Mouse (Mus musculus) cerebellum, postnatal 4 days (tissue): Measurements from ENCODE around the gene Rbfox1.

Experiments used
- DNase-seq, 2 experiments: peaks; one replicate each; pipeline ENCODE4 v3.0.0; 2022; ENCODE audit warnings: low spot score in 2 of 2, mixed read lengths in 1 of 2

The Rbfox1 gene

DNA sequence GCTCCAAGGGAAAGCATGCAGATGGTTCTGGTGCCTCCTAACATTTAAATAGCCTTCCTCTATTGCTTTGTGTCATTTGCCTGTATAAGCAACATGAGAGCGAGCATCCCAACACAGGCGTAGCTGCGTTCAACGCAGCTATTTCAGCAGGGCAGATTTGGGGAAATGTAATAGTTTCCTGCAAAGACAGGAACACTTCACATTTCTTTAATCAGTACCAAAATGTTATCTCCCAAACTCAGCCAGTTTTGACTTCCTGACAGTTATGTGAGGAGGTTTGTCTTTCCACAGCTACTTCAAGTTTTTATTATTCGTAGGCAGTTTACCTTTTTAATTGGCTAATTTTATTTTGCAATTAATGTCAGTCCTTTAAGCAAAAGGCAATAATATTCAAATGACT lies 1149.1 kb downstream of the Rbfox1 start:
- no peak for DNase-seq

GRCm38 (mm10) chr16:7036566-7036965 lies 1151.4 kb downstream of the Rbfox1 start:
- DNase-seq, result no peak

DNA sequence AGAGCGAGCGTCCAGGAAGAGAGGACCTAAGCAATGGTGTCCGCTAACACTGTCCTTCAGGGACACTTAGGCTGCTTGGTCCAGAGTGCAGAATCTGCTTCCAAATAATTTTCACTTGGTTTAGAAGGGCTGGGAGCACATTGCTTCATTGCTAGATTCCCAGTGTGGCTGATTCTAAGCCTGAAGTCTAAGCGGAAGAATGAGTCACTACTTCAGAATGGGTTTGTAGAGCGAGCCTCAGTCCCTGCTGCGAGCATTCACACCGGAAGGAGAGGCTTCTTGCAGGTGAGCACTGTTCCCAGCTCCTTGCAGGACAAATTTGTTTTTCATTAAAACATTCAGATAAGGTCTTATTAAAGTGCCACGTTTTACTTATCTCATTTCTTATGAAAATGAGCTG lies 1151.8 kb downstream of the Rbfox1 start:
- no peak for DNase-seq

DNA sequence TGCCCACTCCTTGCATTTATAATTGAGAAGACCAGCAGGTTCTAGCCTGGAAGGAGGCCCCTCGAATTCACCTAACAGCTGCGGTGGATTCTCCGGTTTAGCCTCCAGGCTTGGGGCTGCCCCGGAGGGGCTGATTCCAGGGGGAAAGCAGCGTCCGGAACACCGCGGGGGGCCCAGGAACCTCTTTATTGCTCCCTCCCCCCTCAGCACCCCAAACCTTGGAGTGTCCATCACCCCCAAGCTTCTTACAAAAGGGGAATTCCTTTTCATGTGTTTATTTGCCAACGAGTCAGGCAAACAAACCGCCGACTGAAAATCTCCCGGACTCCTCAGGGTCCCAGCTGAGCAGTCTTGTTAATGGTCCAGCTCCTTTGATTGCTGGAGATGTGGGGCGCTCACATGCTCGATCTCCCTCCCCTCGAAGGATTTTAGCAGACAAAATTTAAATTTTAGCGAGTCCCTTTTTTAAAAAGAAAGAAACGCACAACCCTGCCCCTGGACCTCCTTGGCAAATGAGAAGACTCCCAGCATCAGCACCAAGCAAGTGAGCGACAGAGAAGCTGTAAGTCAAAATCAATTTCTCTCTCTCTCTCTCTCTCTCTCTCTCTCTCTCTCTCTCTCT lies 1153.6 kb downstream of the Rbfox1 start:
- no peak for DNase-seq

DNA sequence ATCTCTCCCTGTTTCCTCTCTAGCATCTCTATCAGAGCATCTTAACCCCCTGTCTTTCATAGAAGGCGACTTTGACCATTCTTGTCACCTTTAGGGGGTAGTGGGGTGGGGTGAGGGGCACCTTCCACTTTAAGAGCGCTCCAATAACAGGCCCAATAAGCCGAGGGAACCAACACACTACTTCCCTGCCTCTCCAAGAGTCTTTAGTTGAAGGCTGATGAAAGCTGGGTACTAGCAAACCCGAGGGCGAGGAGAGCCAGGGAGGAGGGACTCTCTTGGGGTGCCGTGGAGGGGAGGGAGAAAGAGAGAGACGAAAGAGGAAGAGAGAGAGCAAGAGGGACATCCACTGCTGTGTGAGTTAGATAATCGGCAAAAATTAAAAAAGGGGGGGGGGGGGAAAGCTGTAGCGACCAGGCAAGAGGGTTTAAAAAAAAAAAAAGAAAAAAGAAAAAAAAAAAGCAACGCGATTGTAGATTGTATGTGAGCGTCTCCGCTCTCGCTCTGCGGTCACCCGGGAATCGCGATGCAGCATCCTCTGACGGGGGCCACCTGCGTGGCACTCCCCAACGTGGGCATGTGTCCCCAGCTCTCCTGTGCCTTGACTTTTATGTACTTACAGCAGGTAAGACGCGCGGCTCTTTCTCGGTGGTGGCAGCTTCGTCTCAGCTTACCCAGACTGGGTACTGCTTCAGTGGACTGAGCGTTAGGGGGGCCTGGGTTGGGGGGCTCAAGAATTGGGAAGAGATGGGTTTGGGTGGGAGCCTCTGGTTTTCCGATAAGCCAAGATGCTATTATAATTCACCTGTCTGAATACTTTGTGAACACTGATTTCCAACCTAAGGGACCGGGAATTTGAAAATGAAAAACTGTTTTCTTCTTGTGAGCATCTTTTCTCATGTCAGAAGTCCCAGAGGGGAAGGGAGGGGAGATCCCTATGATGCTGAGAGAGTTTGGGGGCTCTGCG lies 1154.5 kb downstream of the Rbfox1 start:
- peak in 1 of 2 experiments; percentile 13 for DNase-seq

DNA sequence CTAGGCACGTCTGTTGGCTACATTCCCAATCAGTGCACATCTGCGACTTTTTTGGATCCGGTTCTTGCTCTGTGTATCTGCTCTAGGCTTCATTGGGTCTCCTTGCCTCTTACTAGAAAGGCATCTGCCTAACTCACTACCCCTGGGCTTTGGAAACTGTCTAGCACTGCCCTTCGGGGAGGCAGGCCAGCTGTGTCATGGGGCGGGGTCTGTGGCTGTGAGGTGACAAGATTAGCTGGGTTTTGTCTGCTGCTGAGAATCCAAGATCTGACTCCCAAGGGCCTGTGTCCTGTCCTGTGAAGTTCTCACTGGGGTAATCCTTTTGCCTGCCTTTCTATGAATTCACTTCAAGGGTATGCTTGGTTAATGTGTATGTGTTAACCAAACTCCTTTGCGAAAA lies 1155.5 kb downstream of the Rbfox1 start:
- DNase-seq, result no peak

GRCm38 (mm10) chr16:7047421-7047820 lies 1162.3 kb downstream of the Rbfox1 start:
- no peak for DNase-seq

DNA sequence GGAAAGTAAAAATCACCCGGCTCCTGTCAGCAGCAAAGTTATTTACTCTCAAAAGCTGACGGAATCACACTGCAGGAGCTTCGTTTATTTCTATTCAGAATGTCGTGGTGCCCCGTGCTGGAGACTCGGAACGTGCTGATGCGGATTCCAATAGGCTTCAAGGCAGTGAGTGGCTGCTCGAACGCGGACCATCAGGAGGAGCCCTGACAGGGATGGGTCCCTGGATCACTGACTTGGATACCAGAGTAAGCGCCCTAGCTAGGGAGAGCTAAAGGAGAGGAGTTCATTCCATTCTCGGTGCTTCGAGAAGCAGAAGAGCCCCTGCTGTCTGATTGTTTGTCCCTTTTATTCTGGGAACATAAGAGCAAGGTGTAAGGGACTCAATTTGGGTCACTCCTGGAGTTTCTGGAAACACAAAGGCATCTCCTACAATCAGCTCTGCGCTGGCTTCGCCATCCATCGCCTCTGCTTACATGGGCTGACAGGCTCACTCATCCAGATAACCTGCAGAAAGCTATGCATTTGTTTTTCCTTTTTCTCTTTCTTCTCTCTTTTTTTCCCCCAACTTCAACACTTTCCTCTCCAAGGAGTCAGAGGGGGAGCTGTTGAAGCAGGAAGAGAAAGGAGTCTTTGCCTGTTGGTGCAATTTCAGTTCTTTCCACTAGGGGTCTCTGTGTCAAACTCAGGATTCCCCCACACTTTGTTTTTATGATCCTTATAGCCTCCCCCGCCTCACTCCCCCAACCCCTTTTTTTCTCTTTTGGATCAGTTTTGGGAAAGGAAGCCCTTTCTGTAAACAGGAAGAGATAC lies 1164.2 kb downstream of the Rbfox1 start:
- peak in 1 of 2 experiments; percentile 46 for DNase-seq

GRCm38 (mm10) chr16:7050945-7051344 lies 1165.8 kb downstream of the Rbfox1 start:
- DNase-seq, result no peak

- no peak for DNase-seq
Measured at GRCm38 (mm10) chr16:7051991-7052390, 1166.8 kb downstream of the Rbfox1 start.

DNA sequence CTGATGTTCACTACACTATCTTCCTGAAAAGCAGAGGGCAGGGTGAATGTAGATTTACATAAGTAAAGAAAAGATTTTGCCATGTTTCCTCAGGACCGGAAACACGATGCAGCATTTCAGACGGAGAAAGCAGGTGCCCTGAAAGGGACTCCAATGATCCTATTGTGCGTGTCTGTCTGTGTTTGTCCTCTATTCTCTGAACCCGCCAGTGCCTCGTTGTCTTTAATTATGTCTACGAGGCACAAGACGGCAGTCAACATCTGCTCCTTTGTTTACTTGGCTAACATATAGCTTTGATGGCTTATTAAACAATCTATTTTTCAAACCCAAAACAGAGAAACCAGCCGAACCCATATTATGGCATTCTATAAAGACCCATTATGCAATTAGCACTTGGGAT lies 1167.3 kb downstream of the Rbfox1 start:
- DNase-seq, result no peak

- DNase-seq, result no peak
Measured at GRCm38 (mm10) chr16:7057789-7058188, 1172.6 kb downstream of the Rbfox1 start.

GRCm38 (mm10) chr16:7058556-7058955 lies 1173.4 kb downstream of the Rbfox1 start:
- no peak for DNase-seq

DNA sequence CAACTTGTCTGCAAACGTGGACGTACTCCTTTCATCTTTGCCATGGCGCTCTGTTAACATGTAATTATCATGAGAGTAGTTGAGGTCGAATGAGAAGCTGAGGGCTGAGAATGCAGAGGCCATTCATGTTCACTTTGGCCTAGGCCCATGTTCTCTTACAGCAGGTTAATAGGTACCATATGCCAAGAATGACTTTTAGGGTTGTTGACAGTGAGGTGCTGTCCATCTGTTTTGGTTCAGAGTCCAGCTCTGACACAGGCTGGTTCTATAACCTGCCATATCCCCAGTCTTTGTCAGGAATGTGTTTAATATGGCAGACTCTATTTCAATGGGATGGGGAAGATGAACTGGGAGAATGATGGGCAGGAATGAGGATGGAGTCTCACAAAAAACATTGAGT lies 1174.4 kb downstream of the Rbfox1 start:
- no peak for DNase-seq

GRCm38 (mm10) chr16:7060864-7061263 lies 1175.7 kb downstream of the Rbfox1 start:
- DNase-seq, result no peak

DNA sequence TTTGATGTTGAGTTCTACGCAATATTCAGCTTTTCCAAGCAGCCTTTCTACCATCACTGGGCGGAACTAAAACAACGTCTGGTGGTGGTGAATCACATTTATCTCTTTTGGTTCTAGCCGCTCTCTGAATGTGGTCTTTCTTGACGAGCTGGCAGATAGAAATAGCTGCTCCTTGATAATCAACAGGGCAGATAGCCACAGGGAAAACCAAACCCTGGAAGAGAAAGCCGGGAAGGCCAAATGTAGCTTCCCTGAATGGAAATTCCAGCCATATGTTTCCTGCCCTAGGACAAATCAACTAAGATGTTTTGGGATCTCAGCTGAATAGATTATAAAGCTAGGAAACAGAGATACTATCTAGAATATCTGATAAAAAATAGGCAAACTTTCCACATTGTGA lies 1177.4 kb downstream of the Rbfox1 start:
- no peak for DNase-seq

- no peak for DNase-seq
Measured at GRCm38 (mm10) chr16:7067109-7067508, 1182.0 kb downstream of the Rbfox1 start.

GRCm38 (mm10) chr16:7069599-7069998 lies 1184.4 kb downstream of the Rbfox1 start:
- no peak for DNase-seq

DNA sequence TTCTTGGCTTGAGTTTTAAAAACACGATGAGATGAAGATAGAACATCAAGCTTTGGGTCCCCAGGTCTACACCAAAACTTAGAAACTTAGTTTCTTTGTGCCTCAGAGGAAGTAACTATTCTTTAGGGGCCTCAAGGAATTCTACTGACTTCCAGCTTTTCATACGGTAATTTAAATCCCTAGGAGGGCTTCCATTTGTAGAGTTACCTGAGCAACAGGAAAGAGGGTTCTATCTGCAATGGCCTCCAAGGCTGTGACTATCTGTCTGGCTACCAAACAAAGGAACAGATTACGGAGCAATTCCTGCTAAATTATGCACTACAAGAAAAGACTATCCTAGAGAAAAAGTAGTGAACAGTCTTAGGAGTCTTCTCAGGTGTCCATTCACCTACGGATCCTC lies 1189.6 kb downstream of the Rbfox1 start:
- no peak for DNase-seq

- DNase-seq, result no peak
Measured at GRCm38 (mm10) chr16:7075749-7076148, 1190.6 kb downstream of the Rbfox1 start.

- no peak for DNase-seq
Measured at GRCm38 (mm10) chr16:7076305-7076704, 1191.2 kb downstream of the Rbfox1 start.

DNA sequence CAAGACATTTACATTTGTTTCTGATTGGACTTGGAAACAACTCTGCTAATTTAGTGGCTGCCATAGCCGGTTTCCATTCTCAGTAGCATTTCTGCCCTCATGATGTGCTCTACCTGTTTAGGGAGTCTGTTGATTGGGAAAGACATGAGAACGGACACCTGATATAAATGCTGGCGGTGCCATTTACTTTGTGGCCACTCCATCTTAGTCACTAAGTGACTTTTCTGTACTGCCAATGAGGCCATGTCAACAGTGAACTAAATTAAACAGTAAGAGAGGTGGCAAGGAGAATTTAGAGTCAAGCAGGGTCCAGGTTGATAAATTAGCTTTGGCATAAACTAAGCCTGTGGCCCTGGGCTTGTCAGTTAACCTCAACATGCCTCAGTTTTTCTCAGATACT lies 1191.6 kb downstream of the Rbfox1 start:
- DNase-seq, result no peak
